Mouse (Mus musculus) olfactory bulb, adult 2 months (tissue): Measurements from ENCODE around the gene Olfr522.

Experiments
- CTCF ChIP-seq: fragments of 200-500 bp; IDR thresholded peaks from 2 replicates; pipeline ENCODE4 v1.5.1; 2012; ENCODE audit warnings: low read depth, mild to moderate bottlenecking, low read length, moderate library complexity; ENCODE audit not compliant: insufficient read depth
- POLR2A ChIP-seq: fragments of 200-500 bp; IDR thresholded peaks from 2 replicates; pipeline ENCODE4 v1.6.1; 2012; ENCODE audit warnings: mild to moderate bottlenecking, low read depth, low read length, moderate library complexity; ENCODE audit not compliant: insufficient read depth

DNA sequence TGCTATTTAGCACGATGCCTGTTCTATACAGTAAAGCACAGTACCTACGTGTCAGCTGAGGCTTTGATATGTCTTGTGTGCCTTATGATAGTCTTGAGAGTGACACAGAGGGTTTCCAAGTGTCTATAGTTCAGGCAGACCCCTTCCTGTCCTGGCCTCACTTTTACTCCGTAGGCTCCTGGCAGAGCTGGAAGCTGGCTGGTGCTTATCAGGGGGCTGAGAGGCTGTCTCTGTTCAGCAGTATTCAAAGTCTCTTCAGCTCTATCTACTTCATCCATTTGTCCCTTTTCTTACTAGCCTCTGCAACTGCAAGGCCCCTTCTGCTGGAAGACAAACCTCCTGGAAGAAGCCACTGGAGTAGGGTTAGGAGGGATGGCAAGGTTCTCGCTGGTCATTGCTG, 36.5 kb upstream of the Olfr522 start:
- TF ChIP-seq CTCF (no peak), POLR2A (no peak)
